Mouse (Mus musculus) cerebral cortex, adult 2 months (tissue): ENCODE measurements around the gene Arhgap40.

Source experiments
- WGBS: fragments of 180-500 bp; shearing (Covaris S2); methylation state at CpG from one replicate; pipeline ENCODE4 v1.1.7; 2018; 5-methylcytosine and 5-hydroxymethylcytosine counted together

Gene Arhgap40

GRCm38 (mm10) chr2:158512528-158512927 is at the start of gene Arhgap40:
Arhgap40 (plus strand) TSS chr2:158512796.
- 72% methylated on average over 10 of the region's 10 CpGs for WGBS

GRCm38 (mm10) chr2:158474159-158474558 is 38.4 kb upstream of the Arhgap40 start:
- 35% methylated on average over 1 of the region's 1 CpGs for WGBS

- WGBS: 37% methylated on average over 3 of the region's 3 CpGs
These were observed 35.0 kb upstream of the Arhgap40 start for GRCm38 (mm10) chr2:158477640-158478039.

DNA sequence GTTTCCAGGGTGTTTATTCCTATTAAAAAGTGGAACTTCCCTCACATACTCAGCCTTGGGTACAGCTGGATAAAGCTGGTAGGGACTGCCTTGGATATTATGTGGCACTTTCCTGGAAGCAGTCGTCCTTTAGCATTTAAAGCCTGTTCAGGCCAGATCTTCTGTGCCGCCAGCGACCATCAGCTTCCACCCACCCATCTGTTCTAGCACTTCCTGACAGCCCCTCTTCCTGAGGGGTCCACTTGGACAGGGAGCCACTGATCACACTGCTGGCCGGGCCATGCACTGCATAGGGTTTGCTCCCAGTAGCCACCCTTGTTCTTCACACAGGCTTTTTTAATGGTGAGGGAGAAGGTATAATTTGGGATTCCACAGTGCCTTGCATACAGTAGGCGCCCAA is 14.1 kb upstream of the Arhgap40 start:
- WGBS: 87% methylated on average over 5 of the region's 5 CpGs

DNA sequence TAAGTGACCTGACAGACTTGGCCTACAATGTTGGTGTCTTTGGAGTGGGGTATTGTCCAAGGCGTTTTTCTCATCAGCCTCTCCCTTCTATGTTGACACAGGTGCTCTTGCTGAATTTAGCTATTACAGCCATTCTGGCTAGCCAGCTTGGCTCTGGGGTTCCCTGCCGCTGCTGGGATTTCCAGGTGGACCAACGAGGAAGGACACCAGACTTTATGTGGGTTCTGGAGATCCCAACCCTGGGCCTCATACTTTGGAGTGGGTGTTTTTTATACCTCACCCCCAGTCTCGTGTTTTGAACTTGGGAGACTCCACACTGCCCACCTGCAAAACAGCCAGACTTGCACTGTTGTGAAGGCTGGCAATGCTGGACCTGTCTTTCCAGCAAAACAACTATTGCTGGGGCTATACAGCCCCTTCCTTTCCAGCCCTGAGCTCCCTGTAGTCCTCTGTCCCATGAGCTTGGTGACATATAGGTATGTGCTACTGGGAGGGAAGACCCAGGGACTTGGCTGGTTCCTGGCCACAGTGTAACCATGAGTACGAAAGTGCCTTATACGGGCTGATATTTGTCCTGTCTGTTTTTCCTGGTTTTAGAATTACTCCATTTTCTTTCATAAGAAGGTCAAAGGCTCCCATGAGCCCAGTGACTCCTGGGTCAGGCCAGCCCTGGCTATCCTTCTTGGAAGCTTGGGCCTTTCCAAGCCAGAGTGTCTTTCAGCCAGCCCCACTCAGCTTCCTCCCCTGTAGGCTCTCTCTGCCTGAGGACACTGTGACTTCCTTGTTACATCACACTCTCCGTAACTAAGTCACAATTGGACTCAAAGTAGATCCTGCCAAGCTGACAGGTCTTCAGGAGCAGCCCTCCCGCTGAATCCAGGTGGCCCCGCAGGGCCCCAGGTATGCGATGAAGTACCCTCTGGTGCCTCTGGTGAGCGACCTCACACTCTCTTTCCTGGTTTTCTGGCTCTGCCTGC is 10.5 kb upstream of the Arhgap40 start, which contains the start of gene Adig:
TSS of gene Adig (plus strand) at position 777 of the 977 bp plus-strand sequence.
- 81% methylated on average over 11 of the region's 11 CpGs for WGBS

- 85% methylated on average over 7 of the region's 7 CpGs for WGBS
These were observed 9.4 kb upstream of the Arhgap40 start for GRCm38 (mm10) chr2:158503226-158503625.

GRCm38 (mm10) chr2:158503671-158504070 is 8.9 kb upstream of the Arhgap40 start:
- 64% methylated on average over 4 of the region's 4 CpGs for WGBS

GRCm38 (mm10) chr2:158506475-158506874 is 6.1 kb upstream of the Arhgap40 start:
- WGBS: 78% methylated on average over 5 of the region's 5 CpGs

DNA sequence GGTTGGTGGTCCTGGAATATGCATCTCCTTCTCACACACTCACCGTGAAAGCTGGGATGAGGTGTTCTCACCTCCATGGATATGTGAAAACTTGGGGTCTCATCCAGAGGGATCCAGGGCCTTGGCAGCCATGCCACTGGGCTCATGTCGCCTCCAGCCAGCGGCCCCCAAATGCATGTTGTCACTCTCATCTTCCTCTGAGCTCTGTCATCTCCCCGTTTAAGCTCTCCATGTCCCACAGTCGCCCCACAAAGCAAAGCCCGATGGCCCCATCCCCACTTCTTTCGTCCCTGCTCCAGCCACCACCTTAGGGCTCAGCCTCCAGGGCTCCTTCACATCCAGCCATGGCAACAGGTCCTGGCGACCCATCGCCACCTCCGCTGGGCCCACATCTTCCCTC is 5.5 kb upstream of the Arhgap40 start:
- WGBS: 97% methylated on average over 10 of the region's 10 CpGs

DNA sequence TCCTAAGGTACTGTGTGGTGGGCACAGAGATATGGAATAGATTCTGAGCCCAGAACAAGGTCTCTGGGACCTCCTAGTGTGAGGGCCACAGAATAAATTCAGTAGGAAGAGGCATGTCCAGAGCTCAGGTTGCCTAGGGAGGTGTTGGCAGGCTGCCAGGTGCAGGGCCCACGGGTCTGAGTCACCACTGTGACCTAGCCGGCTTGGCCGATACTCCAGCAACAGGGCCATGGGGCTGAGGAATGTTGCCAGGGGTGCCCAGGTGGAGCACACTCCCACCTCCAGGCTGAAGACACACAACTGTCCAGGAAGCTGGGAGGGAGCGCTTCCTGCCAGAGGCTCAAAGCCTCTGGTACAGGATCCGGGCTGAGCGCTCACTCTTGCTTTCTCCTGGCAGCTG is 1.9 kb upstream of the Arhgap40 start:
- WGBS: 54% methylated on average over 6 of the region's 6 CpGs

DNA sequence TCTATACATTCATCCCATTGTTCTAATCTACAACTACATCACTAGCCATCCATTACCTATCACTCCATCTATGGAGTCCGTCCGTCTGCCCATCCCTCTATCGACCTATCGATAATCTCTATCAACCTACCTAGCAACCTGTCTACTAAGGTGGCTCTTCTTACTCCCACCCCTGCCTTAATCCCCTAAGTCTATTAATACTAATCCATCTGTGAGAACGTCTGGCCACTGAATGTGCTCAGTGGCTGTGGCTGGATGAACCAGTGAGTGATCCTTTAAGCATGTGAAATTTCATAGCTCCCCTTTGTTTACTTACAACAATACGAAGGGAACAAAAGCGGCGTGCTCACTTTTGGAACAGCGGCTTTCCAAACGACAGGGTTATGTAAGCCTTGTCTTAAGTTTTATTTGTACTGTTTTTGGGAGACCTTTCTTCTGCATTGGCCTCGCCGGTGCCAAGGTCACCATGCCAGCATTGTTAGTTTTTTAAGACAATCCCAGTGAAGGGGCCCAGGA is 1.3 kb downstream of the Arhgap40 start:
- 86% methylated on average over 12 of the region's 12 CpGs for WGBS

DNA sequence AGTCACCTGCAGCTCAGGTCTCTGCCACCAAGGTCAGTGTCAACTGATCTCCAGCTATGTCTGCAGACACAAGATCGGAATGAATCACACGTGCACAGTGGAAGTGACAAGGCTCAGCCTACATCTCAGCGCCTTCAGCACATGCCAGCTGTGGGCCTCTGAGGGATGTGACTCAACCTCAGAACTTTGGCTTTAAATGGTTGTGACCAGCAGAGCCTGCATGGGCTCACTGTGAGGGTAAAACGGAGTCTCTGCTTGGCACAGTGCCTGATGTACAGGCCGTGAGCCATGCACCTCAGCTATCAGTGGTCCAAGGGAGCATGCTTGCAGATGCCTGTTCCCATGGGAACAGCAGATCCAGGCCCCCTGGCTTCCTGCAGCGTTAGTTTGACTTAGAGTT is 6.0 kb downstream of the Arhgap40 start:
- WGBS: 50% methylated on average over 6 of the region's 6 CpGs

- WGBS: 77% methylated on average over 11 of the region's 11 CpGs
These were observed 6.5 kb downstream of the Arhgap40 start for GRCm38 (mm10) chr2:158519071-158519470.

GRCm38 (mm10) chr2:158519800-158520199 is 7.2 kb downstream of the Arhgap40 start:
- WGBS: 75% methylated on average over 6 of the region's 6 CpGs

DNA sequence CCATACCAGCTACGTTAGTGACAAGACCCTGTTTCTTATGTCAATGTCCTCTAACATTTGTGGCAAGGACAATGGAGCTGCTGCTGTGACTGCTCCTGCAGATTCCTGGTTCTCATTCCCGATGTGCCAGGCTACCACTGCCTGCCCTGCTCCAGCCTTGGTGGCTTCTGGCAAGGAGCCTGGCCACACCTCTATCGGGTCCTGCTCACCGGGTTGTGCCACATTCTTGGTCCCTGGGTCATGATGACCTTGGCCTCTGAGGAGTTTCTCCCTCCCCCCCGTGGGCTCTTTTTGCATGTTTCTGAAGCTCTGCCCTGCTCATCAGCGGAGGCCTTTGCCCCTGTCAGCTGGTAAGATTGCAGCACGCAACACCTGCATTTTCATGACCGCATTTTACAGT is 10.5 kb downstream of the Arhgap40 start:
- 68% methylated on average over 8 of the region's 8 CpGs for WGBS

GRCm38 (mm10) chr2:158524129-158524860 is 11.7 kb downstream of the Arhgap40 start:
- WGBS: 38% methylated on average over 16 of the region's 16 CpGs

GRCm38 (mm10) chr2:158534090-158534489 is 21.5 kb downstream of the Arhgap40 start:
- 3% methylated on average over 4 of the region's 4 CpGs for WGBS

DNA sequence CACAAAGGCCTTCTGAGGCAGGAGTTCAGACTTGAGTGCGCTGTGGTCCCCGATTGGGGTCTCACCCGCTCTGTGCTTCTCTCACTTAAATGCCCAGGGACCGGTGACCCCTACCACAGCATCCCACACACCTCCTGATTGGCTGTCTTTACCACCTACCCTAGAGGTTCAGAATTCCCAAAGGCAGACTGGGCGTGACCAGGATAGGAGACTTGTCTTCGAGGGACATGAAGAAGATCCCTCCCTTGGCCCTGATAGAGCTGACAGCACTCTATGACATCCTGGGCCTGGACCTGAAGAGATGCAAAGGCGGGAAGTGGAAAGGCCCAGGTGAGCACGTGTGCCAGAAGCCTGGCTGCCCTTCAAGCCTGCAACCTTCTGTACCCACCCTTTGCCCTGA is 22.0 kb downstream of the Arhgap40 start:
- 81% methylated on average over 8 of the region's 8 CpGs for WGBS

DNA sequence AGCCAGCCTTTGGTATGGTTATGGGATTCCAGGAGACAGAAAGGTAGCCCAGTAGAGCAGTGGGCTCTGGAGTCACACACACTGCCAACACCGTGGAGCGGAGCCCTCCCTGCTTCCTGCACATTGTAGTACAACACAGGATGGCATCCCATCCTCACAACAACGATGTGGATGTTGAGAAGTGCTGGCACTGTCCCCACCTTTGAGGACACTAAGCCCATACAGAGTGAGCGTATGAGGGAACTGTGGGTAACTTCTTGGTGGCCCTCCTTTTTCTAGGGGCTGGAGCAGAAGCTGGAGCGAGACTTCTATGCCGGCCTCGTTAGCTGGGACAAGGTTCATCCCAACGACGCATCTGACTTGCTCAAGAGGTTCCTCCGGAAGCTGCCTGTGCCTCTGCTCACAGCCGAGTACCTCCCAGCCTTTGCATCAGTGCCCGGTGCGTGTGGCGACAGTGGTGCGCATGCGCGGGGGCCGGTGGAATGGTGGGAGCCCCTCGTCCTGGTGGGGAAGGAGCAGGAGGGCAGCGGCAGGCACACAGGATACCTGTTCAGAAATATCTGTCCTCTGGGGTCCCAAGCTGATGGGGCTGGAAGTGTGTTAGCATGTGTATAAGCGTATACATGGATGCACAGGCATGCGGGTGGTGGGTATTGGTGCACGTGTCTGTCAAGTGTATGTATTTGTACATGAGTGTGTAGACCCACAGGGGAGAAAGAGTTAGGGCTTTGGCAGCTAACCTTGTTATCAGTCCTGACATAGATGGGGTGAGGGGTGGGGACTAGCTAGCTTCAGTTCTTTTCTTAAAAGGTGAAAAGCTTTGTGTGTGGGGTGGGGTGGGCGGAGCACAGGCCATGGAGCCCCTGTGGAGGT is 27.1 kb downstream of the Arhgap40 start:
- WGBS: 56% methylated on average over 24 of the region's 24 CpGs

DNA sequence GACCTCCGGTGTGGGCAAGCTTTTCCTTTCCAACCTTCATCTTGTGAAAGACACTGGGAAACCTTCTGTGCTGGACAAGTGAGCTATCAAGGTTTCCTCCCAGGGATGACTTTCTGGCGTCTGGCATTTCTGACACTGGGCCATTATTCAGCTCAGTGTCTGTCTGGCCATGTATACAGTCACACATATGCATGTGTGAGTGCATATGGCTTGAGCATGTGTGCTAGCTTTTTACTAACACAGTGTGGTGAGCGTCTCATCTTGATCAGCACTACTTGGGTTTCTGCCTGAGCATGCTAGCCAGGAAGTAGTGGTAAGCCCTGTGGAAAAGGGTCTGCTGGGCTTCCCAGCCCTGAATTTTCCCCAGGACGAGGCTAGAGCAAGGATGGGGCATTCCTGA is 28.7 kb downstream of the Arhgap40 start:
- WGBS: 60% methylated on average over 4 of the region's 4 CpGs

DNA sequence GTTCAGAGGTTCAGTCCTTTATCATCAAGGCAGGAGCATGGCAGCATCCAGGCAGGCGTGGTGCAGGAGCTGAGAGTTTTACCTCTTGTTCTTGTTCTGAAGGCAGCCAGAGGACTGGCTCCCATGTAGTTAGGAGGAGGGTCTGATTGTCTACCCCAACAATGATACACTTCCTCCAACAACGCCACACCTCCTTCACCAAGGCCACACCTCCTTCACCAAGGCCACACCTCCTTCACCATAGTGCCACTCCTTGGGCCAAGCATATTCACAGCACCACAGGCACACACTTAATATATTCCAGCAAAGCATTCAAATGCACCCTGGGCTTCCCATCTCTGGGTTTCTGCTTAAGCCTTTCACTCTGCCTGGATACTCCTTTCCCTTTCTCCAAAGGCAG is 32.7 kb downstream of the Arhgap40 start:
- WGBS: 83% methylated on average over 2 of the region's 2 CpGs
